8 mouse cellular contexts compared by ENCODE assay signal in the genomic region with DNA sequence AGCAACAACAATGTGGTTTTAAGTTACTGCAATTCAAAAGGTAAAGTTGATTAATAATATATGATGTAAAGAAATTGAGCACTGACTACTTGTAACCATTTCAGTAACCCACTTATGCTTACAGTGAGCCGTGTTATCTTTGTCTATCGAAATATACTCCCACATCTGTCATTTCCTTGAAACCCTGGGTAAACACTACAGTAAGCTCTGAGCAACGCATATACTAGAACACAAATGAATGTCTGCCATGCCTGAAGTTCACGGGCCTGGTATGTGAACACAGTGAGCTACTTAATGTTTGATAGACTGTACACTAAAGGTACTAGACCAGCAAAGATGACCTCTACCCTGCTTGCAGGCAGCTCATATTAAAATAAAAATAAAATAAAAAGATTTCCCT. TPM values are rescaled to one million over a fixed set of nuclear protein-coding genes. Genes with fewer than 3 reads are reported as not detected.
DNase-seq lines count a peak whose midpoint lies in the region; ATAC-seq and TF ChIP-seq lines count a peak whose summit lies in the region.

No protein-coding gene starts in this region.

- 11% methylated on average over 4 of the region's 4 CpGs for WGBS in kidney, adult 2 months
- whole genome bisulfite sequencing in forebrain, embryonic 16.5 days = 73% methylated on average over 4 of the region's 4 CpGs
- 76% methylated on average over 4 of the region's 4 CpGs for WGBS in midbrain, embryonic 12.5 days

- peaks cover 16% of the 10 kb centered on the region for H3K4me1 ChIP-seq in kidney, adult 2 months (ENCODE audit: control insufficient read depth, insufficient read depth, low read length)
- H3K4me1 ChIP-seq in MEL (ENCODE audit: control insufficient read depth in 1 of 2, insufficient read depth in 2 of 2, low read length in 2 of 2) = peaks cover 11 to 22% of the 10 kb centered on the region in 2 experiments
- peaks cover 12% of the 10 kb centered on the region for H3K4me1 ChIP-seq in forebrain, embryonic 16.5 days (replicated peaks; ENCODE audit: control insufficient read depth, insufficient read depth, low read length)
- peaks cover 13% of the 10 kb centered on the region for H3K4me1 ChIP-seq in midbrain, embryonic 12.5 days

- no peak for TF ChIP-seq RAD21 in MEL (IDR thresholded peaks at IDR 0.05; ENCODE audit: low read depth, low read length)

- H3K9ac ChIP-seq in MEL (ENCODE audit: control insufficient read depth, low read depth, low read length, poor library complexity, severe bottlenecking) = peak overlapping the region; percentile 35
- 0 out of 2 replicates have a peak overlapping the region, but pooled peaks have one; percentile 5 for H3K9ac ChIP-seq in forebrain, embryonic 16.5 days (replicated peaks; ENCODE audit: low read depth, low read length)
- no peak overlapping the region for H3K9ac ChIP-seq in midbrain, embryonic 12.5 days (replicated peaks)

- H3K4me2 ChIP-seq in forebrain, embryonic 16.5 days (ENCODE audit: low read length) = peak overlapping the region; percentile 42
- peak overlapping the region; percentile 90 for H3K4me2 ChIP-seq in midbrain, embryonic 12.5 days (replicated peaks)

- H3K27ac ChIP-seq in kidney, adult 2 months (ENCODE audit: insufficient read depth, low read depth, low read length) = 0 out of 2 replicates have a peak overlapping the region, but pooled peaks have one; percentile 33
- H3K27ac ChIP-seq in MEL (ENCODE audit: control insufficient read depth, low read depth, low read length) = no peak overlapping the region
- no peak overlapping the region for H3K27ac ChIP-seq in forebrain, embryonic 16.5 days (ENCODE audit: low read length)
- H3K27ac ChIP-seq in midbrain, embryonic 12.5 days (replicated peaks) = no peak overlapping the region

- H3K9me3 ChIP-seq in MEL (replicated peaks; ENCODE audit: insufficient read depth, low read length) = no peaks in the 10 kb centered on the region
- no peaks in the 10 kb centered on the region for H3K9me3 ChIP-seq in forebrain, embryonic 16.5 days (ENCODE audit: control insufficient read depth, low read length)
- no peaks in the 10 kb centered on the region for H3K9me3 ChIP-seq in midbrain, embryonic 12.5 days

- no peak for TF ChIP-seq POLR2A in kidney, adult 2 months (IDR thresholded peaks at IDR 0.05; ENCODE audit: low read depth, low read length)
- no peak for TF ChIP-seq POLR2A in MEL (IDR thresholded peaks at IDR 0.05; ENCODE audit: control insufficient read depth in 1 of 2, insufficient read depth in 1 of 2, low read depth in 1 of 2, low read length in 2 of 2, poor library complexity in 1 of 2)

- ATAC-seq in forebrain, embryonic 16.5 days = no peak
- no peak for ATAC-seq in midbrain, embryonic 12.5 days (ENCODE audit: low FRiP score, low read depth)
- ATAC-seq in granulocyte monocyte progenitor cell, adult 5-6 weeks (replicated peaks; ENCODE audit: poor library complexity, severe bottlenecking) = no peak

- H3K79me2 ChIP-seq in MEL (ENCODE audit: control insufficient read depth, insufficient read depth, low read length, poor library complexity) = peaks cover 51% of the 10 kb centered on the region

- peak; percentile 37 for DNase-seq in kidney, adult 2 months
- DNase-seq in kidney, postnatal 25 days = no peak
- peak; percentile 55 for DNase-seq in MEL (ENCODE audit: low read depth, low spot score)
- DNase-seq in layer of hippocampus, adult 11-12 months (ENCODE audit: low spot score) = no peak
- DNase-seq in B cell, adult 2 months = no peak

- TF ChIP-seq EP300 in MEL (IDR thresholded peaks at IDR 0.05; ENCODE audit: low read depth in 1 of 2, low read length in 2 of 2) = no peak

- H3K27me3 ChIP-seq in kidney, adult 2 months (replicated peaks; ENCODE audit: control insufficient read depth, insufficient read depth, low read length) = no peaks in the 10 kb centered on the region
- no peaks in the 10 kb centered on the region for H3K27me3 ChIP-seq in MEL (ENCODE audit: control insufficient read depth in 1 of 2, insufficient read depth in 2 of 2, low read length in 2 of 2)
- H3K27me3 ChIP-seq in forebrain, embryonic 16.5 days (replicated peaks; ENCODE audit: control insufficient read depth, insufficient read depth, low read length) = no peaks in the 10 kb centered on the region
- no peaks in the 10 kb centered on the region for H3K27me3 ChIP-seq in midbrain, embryonic 12.5 days

- H3K4me3 ChIP-seq in kidney, adult 2 months (ENCODE audit: insufficient read depth, low read depth, low read length) = peak overlapping the region; percentile 32
- H3K4me3 ChIP-seq in MEL (ENCODE audit: control insufficient read depth in 1 of 2, insufficient read depth in 1 of 2, low read depth in 2 of 2, low read length in 2 of 2) = peak overlapping the region in 1 of 2 experiments; percentile 98; a peak in 2 of 4 replicates
- H3K4me3 ChIP-seq in forebrain, embryonic 16.5 days (replicated peaks; ENCODE audit: low read length) = 0 out of 2 replicates have a peak overlapping the region, but pooled peaks have one; percentile 14
- no peak overlapping the region for H3K4me3 ChIP-seq in midbrain, embryonic 12.5 days

- TF ChIP-seq CTCF in kidney, adult 2 months (conservative IDR thresholded peaks at IDR 0.05; ENCODE audit: insufficient read depth, insufficient read length, low read depth, low read length) = no peak
- no peak for TF ChIP-seq CTCF in MEL (IDR thresholded peaks at IDR 0.05 in 2 of 3, conservative IDR thresholded peaks at IDR 0.05 in 1 of 3; ENCODE audit: control insufficient read depth in 1 of 3, insufficient read depth in 1 of 3, low read depth in 2 of 3, low read length in 3 of 3, poor library complexity in 1 of 3, severe bottlenecking in 1 of 3)

- no peaks in the 10 kb centered on the region; the same call in 1 of the 2 replicates for H3K36me3 ChIP-seq in kidney, adult 2 months (ENCODE audit: control insufficient read depth, insufficient read depth, low read length)
- H3K36me3 ChIP-seq in MEL (ENCODE audit: control insufficient read depth in 1 of 2, insufficient read depth in 2 of 2, low read length in 2 of 2) = peaks cover 0 to 44% of the 10 kb centered on the region in 2 experiments; a peak in 3 of 4 replicates
- no peaks in the 10 kb centered on the region for H3K36me3 ChIP-seq in forebrain, embryonic 16.5 days (ENCODE audit: control insufficient read depth, insufficient read depth)
- no peaks in the 10 kb centered on the region for H3K36me3 ChIP-seq in midbrain, embryonic 12.5 days

TF ChIP-seq in MEL, 35 proteins besides CTCF, POLR2A, EP300 and RAD21:
- no peak for TF ChIP-seq TAL1 (IDR thresholded peaks at IDR 0.05; ENCODE audit: low read length)
- TF ChIP-seq ZMIZ1 (IDR thresholded peaks at IDR 0.05; ENCODE audit: low read depth, low read length) = no peak
- TF ChIP-seq MYB (IDR thresholded peaks at IDR 0.05; ENCODE audit: low read depth, low read length) = no peak
- no peak for TF ChIP-seq NRF1 (IDR thresholded peaks at IDR 0.05; ENCODE audit: insufficient read depth, low read depth, low read length, poor library complexity, severe bottlenecking)
- 0 out of 2 replicates have a peak, but pooled peaks have one; percentile 31 for TF ChIP-seq GATA1 (IDR thresholded peaks at IDR 0.05; ENCODE audit: low read depth, low read length)
- TF ChIP-seq HCFC1 (IDR thresholded peaks at IDR 0.05; ENCODE audit: low read depth, low read length) = no peak
- no peak for TF ChIP-seq RCOR1 (IDR thresholded peaks at IDR 0.05; ENCODE audit: low read depth, low read length)
- TF ChIP-seq TCF12 (IDR thresholded peaks at IDR 0.05; ENCODE audit: low read depth, low read length) = no peak
- peak; percentile 61 for TF ChIP-seq SIN3A (IDR thresholded peaks at IDR 0.05; ENCODE audit: low read length)
- TF ChIP-seq CHD1 (IDR thresholded peaks at IDR 0.05; ENCODE audit: low read depth, low read length) = no peak
- TF ChIP-seq GABPA (IDR thresholded peaks at IDR 0.05; ENCODE audit: low read depth, low read length) = no peak
- peak; percentile 28; the same call in 1 of the 2 replicates for TF ChIP-seq MXI1 (IDR thresholded peaks at IDR 0.05; ENCODE audit: low read depth, low read length)
- TF ChIP-seq MYC (IDR thresholded peaks at IDR 0.05; ENCODE audit: low read depth, low read length) = no peak
- TF ChIP-seq MEF2A (IDR thresholded peaks at IDR 0.05; ENCODE audit: extremely low read depth, insufficient replicate concordance, low read depth, low read length, poor library complexity, severe bottlenecking) = no peak
- TF ChIP-seq E2F4 (IDR thresholded peaks at IDR 0.05; ENCODE audit: borderline replicate concordance, low read depth, low read length) = no peak
- no peak for TF ChIP-seq ZNF384 (IDR thresholded peaks at IDR 0.05; ENCODE audit: low read depth, low read length)

RNA-seq across cellular contexts. Expression of a gene that starts 2.3 kb away (rescaled TPM):
- 39.3 and 73.3 TPM in 2 replicates for polyA plus RNA-seq in kidney, adult 2 months (2012; rRNA removed)
- 3.6 and 4.3 TPM in 2 replicates for total RNA-seq in MEL (2012; rRNA removed)
- polyA plus RNA-seq in MEL (2012; ENCODE audit: insufficient read depth in 1 of 2, insufficient read length in 2 of 2, low read depth in 1 of 2, low replicate concordance in 2 of 2, missing spikeins in 1 of 2) = 10 to 100 TPM in 1 of 2 experiments, 1 to 10 TPM in 1; 9.5 to 33.3 TPM
- 58.3 and 58.5 TPM in 2 replicates for polyA plus RNA-seq in forebrain, embryonic 16.5 days (2015; fragmentation: Nextera tagmentation; extraction: Ambion mirVana)
- polyA plus RNA-seq in midbrain, embryonic 12.5 days (2016; fragmentation: Nextera tagmentation; extraction: Ambion mirVana) = 72.9 and 76.2 TPM in 2 replicates
- 18.6 and 22.3 TPM in 2 replicates for total RNA-seq in granulocyte monocyte progenitor cell, adult 5-6 weeks (2014; fragmentation: Nextera tagmentation)
- total RNA-seq in granulocyte monocyte progenitor cell, adult 5-6 weeks (2017) = 4.9 and 7.6 TPM in 2 replicates

Comparison
In these comparisons a context has a peak if more than half of its experiments do, and no peak if none do; other contexts are left out.
1. DNase-seq: peak in kidney, adult 2 months (single experiment) and MEL (single experiment); none in kidney, postnatal 25 days (0 of 2), layer of hippocampus, adult 11-12 months (single experiment) and B cell, adult 2 months (0 of 2).